Mouse (Mus musculus): ENCODE data around the gene Thap11.

DNA sequence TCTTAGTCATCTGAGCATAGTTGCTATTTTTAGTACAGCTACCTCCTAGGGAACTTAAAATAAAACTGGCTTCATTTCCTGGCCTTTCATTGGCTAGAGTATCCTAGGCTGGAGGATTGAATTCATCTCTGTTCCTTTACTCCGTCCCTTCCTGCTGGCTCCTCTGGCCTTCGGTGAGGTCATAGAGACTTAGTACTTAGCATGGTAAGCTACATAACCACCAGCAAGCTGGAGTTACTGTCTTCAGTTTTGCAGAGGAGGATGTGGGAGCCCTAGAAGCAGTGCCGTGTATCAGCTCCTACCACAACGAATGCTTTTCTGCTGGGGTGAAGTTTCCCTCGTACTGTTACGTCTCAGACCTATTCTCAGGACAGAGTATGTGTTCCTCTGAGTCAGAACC is 19.4 kb downstream of the Thap11 start:
- TF ChIP-seq POLR2A (IDR thresholded peaks at IDR 0.05; ENCODE audit: control insufficient read depth, extremely low read depth, insufficient read depth, low read length, poor library complexity) (no peak), CTCF (IDR thresholded peaks at IDR 0.05; ENCODE audit: borderline replicate concordance, control insufficient read depth, extremely low read depth, insufficient read depth, low read length, poor library complexity) (no peak)
